17 mouse cellular contexts compared by ENCODE assay signal in the genomic region with DNA sequence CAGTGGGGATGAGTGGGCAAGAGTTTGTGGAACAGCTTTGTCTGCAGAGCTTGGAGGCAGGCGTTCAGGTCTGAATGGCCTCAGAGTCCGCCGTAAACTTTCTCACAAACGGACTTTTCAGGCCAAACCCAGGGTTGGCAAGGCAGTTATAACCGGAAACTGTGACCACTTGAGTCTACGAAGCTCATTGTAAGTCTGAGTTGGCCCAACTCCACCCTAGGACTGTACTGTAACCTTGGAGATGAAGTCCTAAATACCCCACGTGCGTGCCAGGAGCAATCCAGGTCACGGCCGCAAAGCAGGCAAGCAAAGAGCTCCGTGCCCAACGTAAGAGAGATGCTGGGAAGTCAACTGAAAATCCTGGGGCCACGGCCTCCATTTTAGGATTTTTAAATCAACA. TPM values are rescaled to one million over a fixed set of nuclear protein-coding genes. Genes with fewer than 3 reads are reported as not detected.
A peak's percentile ranks its signal among the peaks of the same experiment; 100 is the strongest.
DNase-seq lines count a peak whose midpoint lies in the region; ATAC-seq and TF ChIP-seq lines count a peak whose summit lies in the region.
"Had no signal": no experiment of that assay in that cellular context is flagged by ENCODE, and none has a peak within 500 bp of the region (broad histone marks: within the 10 kb centered on the region; RNA-seq: fewer than 3 reads in every experiment).

No protein-coding gene starts in this region.

- peak; percentile 20; the same call in 1 of the 2 replicates for ATAC-seq in hindbrain, embryonic 16.5 days
- ATAC-seq in hindbrain, embryonic 14.5 days (ENCODE audit: low FRiP score): no peak
- no peak for ATAC-seq in midbrain, postnatal 0 days (ENCODE audit: low FRiP score)
- ATAC-seq in midbrain, embryonic 13.5 days: no peak
- ATAC-seq: inflammation-experienced regulatory T-cells, adult 6 months; midbrain, embryonic 15.5 days had no signal

- 79% methylated on average over 13 of the region's 13 CpGs for WGBS in hindbrain, embryonic 16.5 days
- WGBS in hindbrain, embryonic 14.5 days: 84% methylated on average over 13 of the region's 13 CpGs
- WGBS in midbrain, postnatal 0 days: 77% methylated on average over 13 of the region's 13 CpGs
- WGBS in midbrain, embryonic 13.5 days: 96% methylated on average over 13 of the region's 13 CpGs
- WGBS in embryonic facial prominence, embryonic 10.5 days: 94% methylated on average over 13 of the region's 13 CpGs

- H3K27ac ChIP-seq in hindbrain, embryonic 16.5 days (ENCODE audit: low read depth, low read length): no peak overlapping the region
- no peak overlapping the region for H3K27ac ChIP-seq in hindbrain, embryonic 14.5 days
- no peak overlapping the region for H3K27ac ChIP-seq in midbrain, postnatal 0 days (ENCODE audit: low read depth, low read length)
- H3K27ac ChIP-seq in midbrain, embryonic 13.5 days: no peak overlapping the region
- H3K27ac ChIP-seq in embryonic facial prominence, embryonic 10.5 days (replicated peaks): no peak overlapping the region
- H3K27ac ChIP-seq: heart, embryonic 15.5 days; limb, embryonic 15.5 days; lung, embryonic 15.5 days; midbrain, embryonic 15.5 days; neural tube, embryonic 12.5 days had no signal

- no peak overlapping the region for H3K4me3 ChIP-seq in hindbrain, embryonic 16.5 days (ENCODE audit: low read length)
- no peak overlapping the region for H3K4me3 ChIP-seq in hindbrain, embryonic 14.5 days (replicated peaks; ENCODE audit: low read length)
- H3K4me3 ChIP-seq in midbrain, postnatal 0 days (ENCODE audit: low read depth, low read length): no peak overlapping the region
- H3K4me3 ChIP-seq in midbrain, embryonic 13.5 days (replicated peaks): no peak overlapping the region
- no peak overlapping the region for H3K4me3 ChIP-seq in embryonic facial prominence, embryonic 10.5 days
- H3K4me3 ChIP-seq: erythroblast, embryonic 14.5 days; heart, embryonic 15.5 days; limb, embryonic 15.5 days; lung, embryonic 15.5 days; midbrain, embryonic 15.5 days; neural tube, embryonic 12.5 days had no signal

- H3K4me1 ChIP-seq in hindbrain, embryonic 16.5 days (ENCODE audit: control insufficient read depth, insufficient read depth, low read depth, low read length): no peaks in the 10 kb centered on the region
- no peaks in the 10 kb centered on the region for H3K4me1 ChIP-seq in hindbrain, embryonic 14.5 days (replicated peaks; ENCODE audit: control insufficient read depth, insufficient read depth, low read length)
- no peaks in the 10 kb centered on the region for H3K4me1 ChIP-seq in midbrain, postnatal 0 days (ENCODE audit: insufficient read depth, low read length)
- no peaks in the 10 kb centered on the region for H3K4me1 ChIP-seq in midbrain, embryonic 13.5 days (replicated peaks)
- H3K4me1 ChIP-seq in embryonic facial prominence, embryonic 10.5 days: peaks cover 11% of the 10 kb centered on the region
- H3K4me1 ChIP-seq: lung, embryonic 15.5 days; neural tube, embryonic 12.5 days had no signal

- no peaks in the 10 kb centered on the region for H3K27me3 ChIP-seq in hindbrain, embryonic 16.5 days (replicated peaks; ENCODE audit: control insufficient read depth, insufficient read depth, low read length)
- no peaks in the 10 kb centered on the region for H3K27me3 ChIP-seq in hindbrain, embryonic 14.5 days (ENCODE audit: control insufficient read depth, insufficient read depth, low read length)
- no peaks in the 10 kb centered on the region for H3K27me3 ChIP-seq in midbrain, postnatal 0 days (ENCODE audit: insufficient read depth, low read length)
- H3K27me3 ChIP-seq in midbrain, embryonic 13.5 days: no peaks in the 10 kb centered on the region
- H3K27me3 ChIP-seq in embryonic facial prominence, embryonic 10.5 days (replicated peaks; ENCODE audit: low read depth, poor library complexity, severe bottlenecking): no peaks in the 10 kb centered on the region
- H3K27me3 ChIP-seq: limb, embryonic 15.5 days; midbrain, embryonic 15.5 days; neural tube, embryonic 12.5 days had no signal

- H3K4me2 ChIP-seq in hindbrain, embryonic 16.5 days (ENCODE audit: low read length): no peak overlapping the region
- H3K4me2 ChIP-seq in hindbrain, embryonic 14.5 days (replicated peaks): no peak overlapping the region
- no peak overlapping the region for H3K4me2 ChIP-seq in midbrain, postnatal 0 days (ENCODE audit: low read depth, low read length, poor library complexity, severe bottlenecking)
- no peak overlapping the region for H3K4me2 ChIP-seq in midbrain, embryonic 13.5 days (replicated peaks)
- H3K4me2 ChIP-seq: heart, embryonic 15.5 days; limb, embryonic 15.5 days; lung, embryonic 15.5 days; midbrain, embryonic 15.5 days; neural tube, embryonic 12.5 days had no signal

- DNase-seq in adrenal gland, adult (ENCODE audit: inconsistent age in 2 of 2, low spot score in 1 of 2): peak; percentile 76 to 84
- no peak for DNase-seq in adrenal gland, postnatal 10 days
- no peak for DNase-seq in hindbrain, embryonic 14.5 days (ENCODE audit: low spot score)
- peak; percentile 31 for DNase-seq in midbrain, postnatal 0 days (ENCODE audit: low spot score)
- peak; percentile 27 for DNase-seq in testis, postnatal 14 days (ENCODE audit: low spot score)
- DNase-seq in embryonic facial prominence, embryonic 10.5 days (ENCODE audit: low spot score): no peak
- DNase-seq: cerebellum, adult 9-10 months; thymus, postnatal 36 days had no signal

- H3K9me3 ChIP-seq in hindbrain, embryonic 16.5 days (ENCODE audit: control insufficient read depth, low read length): no peaks in the 10 kb centered on the region
- H3K9me3 ChIP-seq in hindbrain, embryonic 14.5 days (ENCODE audit: control insufficient read depth, low read length): no peaks in the 10 kb centered on the region
- H3K9me3 ChIP-seq in midbrain, postnatal 0 days (ENCODE audit: low read length): no peaks in the 10 kb centered on the region
- H3K9me3 ChIP-seq in midbrain, embryonic 13.5 days: no peaks in the 10 kb centered on the region
- no peaks in the 10 kb centered on the region for H3K9me3 ChIP-seq in embryonic facial prominence, embryonic 10.5 days
- H3K9me3 ChIP-seq: heart, embryonic 15.5 days; limb, embryonic 15.5 days; lung, embryonic 15.5 days; midbrain, embryonic 15.5 days; neural tube, embryonic 12.5 days had no signal

- no peak for TF ChIP-seq CTCF in midbrain, postnatal 0 days (IDR thresholded peaks at IDR 0.05)

- H3K36me3 ChIP-seq in hindbrain, embryonic 16.5 days (ENCODE audit: control insufficient read depth, insufficient read depth, low read length): no peaks in the 10 kb centered on the region
- H3K36me3 ChIP-seq in hindbrain, embryonic 14.5 days (replicated peaks; ENCODE audit: control insufficient read depth, insufficient read depth): no peaks in the 10 kb centered on the region
- no peaks in the 10 kb centered on the region for H3K36me3 ChIP-seq in midbrain, postnatal 0 days (ENCODE audit: insufficient read depth, low read length)
- no peaks in the 10 kb centered on the region for H3K36me3 ChIP-seq in midbrain, embryonic 13.5 days
- H3K36me3 ChIP-seq in embryonic facial prominence, embryonic 10.5 days (replicated peaks): no peaks in the 10 kb centered on the region
- H3K36me3 ChIP-seq: heart, embryonic 15.5 days; limb, embryonic 15.5 days; lung, embryonic 15.5 days; midbrain, embryonic 15.5 days; neural tube, embryonic 12.5 days had no signal

- no peak overlapping the region for H3K9ac ChIP-seq in hindbrain, embryonic 16.5 days (ENCODE audit: low read depth, low read length)
- H3K9ac ChIP-seq in hindbrain, embryonic 14.5 days: no peak overlapping the region
- no peak overlapping the region for H3K9ac ChIP-seq in midbrain, postnatal 0 days (replicated peaks; ENCODE audit: low read length, poor library complexity, severe bottlenecking)
- H3K9ac ChIP-seq in midbrain, embryonic 13.5 days (replicated peaks): no peak overlapping the region
- H3K9ac ChIP-seq: heart, embryonic 15.5 days; limb, embryonic 15.5 days; lung, embryonic 15.5 days; midbrain, embryonic 15.5 days; neural tube, embryonic 12.5 days had no signal

RNA-seq across cellular contexts. Expression of gene Cfap298, which starts 23.1 kb away (rescaled TPM):
- 10 to 100 TPM; 30.6 to 31.6 TPM for total RNA-seq in adrenal gland, postnatal 10 days (2021)
- 54.4 and 61.1 TPM in 2 replicates for polyA plus RNA-seq in hindbrain, embryonic 16.5 days (2015; fragmentation: Nextera tagmentation; extraction: Ambion mirVana)
- 49.8 and 54.0 TPM in 2 replicates for polyA plus RNA-seq in hindbrain, embryonic 14.5 days (2014; fragmentation: Nextera tagmentation; extraction: Ambion mirVana)
- 19.0 and 26.5 TPM in 2 replicates for total RNA-seq in midbrain, postnatal 0 days (2014; rRNA removed)
- 65.1 and 66.2 TPM in 2 replicates for polyA plus RNA-seq in midbrain, postnatal 0 days (2015; fragmentation: Nextera tagmentation; extraction: Ambion mirVana)
- 43.3 and 47.0 TPM in 2 replicates for polyA plus RNA-seq in midbrain, embryonic 13.5 days (2015; fragmentation: Nextera tagmentation; extraction: Ambion mirVana)
- 50.1 and 58.2 TPM in 2 replicates for polyA plus RNA-seq in embryonic facial prominence, embryonic 10.5 days (2016; fragmentation: Nextera tagmentation; extraction: Ambion mirVana)

Comparison
In these comparisons a context has a peak if more than half of its experiments do, and no peak if none do; other contexts are left out.
1. DNase-seq: peak in adrenal gland, adult (2 of 2), midbrain, postnatal 0 days (single experiment) and testis, postnatal 14 days (single experiment); none in adrenal gland, postnatal 10 days (single experiment), hindbrain, embryonic 14.5 days (single experiment) and embryonic facial prominence, embryonic 10.5 days (single experiment).